Comparison of ENCODE assay signal across 8 mouse cellular contexts in genomic region chr16:94086701-94087569, GRCm38 (mm10). TPM values are rescaled to one million over a fixed set of nuclear protein-coding genes. Genes with fewer than 3 reads are reported as not detected.
DNase-seq lines count a peak whose midpoint lies in the region; ATAC-seq and TF ChIP-seq lines count a peak whose summit lies in the region.

No protein-coding gene starts in this region.

- H3K27me3 ChIP-seq in heart, embryonic 11.5 days (ENCODE audit: control insufficient read depth, insufficient read depth, low read length) = peaks cover 98% of the 10 kb centered on the region
- peaks cover 96% of the 10 kb centered on the region for H3K27me3 ChIP-seq in lung, postnatal 0 days (replicated peaks; ENCODE audit: insufficient read depth, low read length)
- peaks cover 98% of the 10 kb centered on the region for H3K27me3 ChIP-seq in embryonic facial prominence, embryonic 15.5 days
- H3K27me3 ChIP-seq in splenic B cell, adult 2 months (ENCODE audit: control insufficient read depth, insufficient read depth, low read length, poor library complexity, severe bottlenecking) = no peaks in the 10 kb centered on the region; the same call in 1 of the 2 replicates

- TF ChIP-seq CTCF in lung, postnatal 0 days (IDR thresholded peaks at IDR 0.05) = no peak

- no peak for DNase-seq in heart, adult 9 months (ENCODE audit: low spot score in 2 of 2)
- DNase-seq in lung, postnatal 0 days (ENCODE audit: low spot score) = no peak
- no peak for DNase-seq in lung, postnatal 14 days
- DNase-seq in splenic B cell, adult 2 months (ENCODE audit: low read depth, low spot score) = peak; percentile 31
- DNase-seq in spleen, adult 12 weeks (ENCODE audit: low spot score) = no peak
- DNase-seq in retina, postnatal 1 day = no peak

- H3K27ac ChIP-seq in heart, embryonic 11.5 days (ENCODE audit: low read depth, low read length) = no peak overlapping the region
- H3K27ac ChIP-seq in lung, postnatal 0 days (ENCODE audit: low read length) = no peak overlapping the region
- no peak overlapping the region for H3K27ac ChIP-seq in embryonic facial prominence, embryonic 15.5 days (replicated peaks)

- H3K4me1 ChIP-seq in heart, embryonic 11.5 days (ENCODE audit: control insufficient read depth, insufficient read depth, low read length) = peaks cover 18% of the 10 kb centered on the region
- peaks cover 12% of the 10 kb centered on the region; the same call in 1 of the 2 replicates for H3K4me1 ChIP-seq in lung, postnatal 0 days (ENCODE audit: insufficient read depth, low read depth, low read length)
- H3K4me1 ChIP-seq in embryonic facial prominence, embryonic 15.5 days = peaks cover 36% of the 10 kb centered on the region

- no peak overlapping the region for H3K9ac ChIP-seq in heart, embryonic 11.5 days (ENCODE audit: low read depth, low read length)
- no peak overlapping the region for H3K9ac ChIP-seq in lung, postnatal 0 days (replicated peaks; ENCODE audit: low read depth)
- H3K9ac ChIP-seq in embryonic facial prominence, embryonic 15.5 days = no peak overlapping the region

- H3K4me3 ChIP-seq in heart, embryonic 11.5 days (ENCODE audit: low read depth, low read length) = peak overlapping the region; percentile 2; the same call in 1 of the 2 replicates
- no peak overlapping the region for H3K4me3 ChIP-seq in lung, postnatal 0 days (ENCODE audit: low read depth, low read length)
- H3K4me3 ChIP-seq in embryonic facial prominence, embryonic 15.5 days (replicated peaks) = peak overlapping the region; percentile 2; the same call in 1 of the 2 replicates

- 1% methylated on average over 50 of the region's 50 CpGs for WGBS in heart, embryonic 11.5 days (ENCODE audit: insufficient replicate concordance)
- 6% methylated on average over 50 of the region's 50 CpGs for WGBS in lung, postnatal 0 days
- 5% methylated on average over 50 of the region's 50 CpGs for WGBS in embryonic facial prominence, embryonic 15.5 days

- no peak for TF ChIP-seq EP300 in lung, postnatal 0 days (IDR thresholded peaks at IDR 0.05)

- H3K4me2 ChIP-seq in heart, embryonic 11.5 days = peak overlapping the region; percentile 25
- H3K4me2 ChIP-seq in lung, postnatal 0 days (replicated peaks; ENCODE audit: low read depth, low read length) = 0 out of 2 replicates have a peak overlapping the region, but pooled peaks have one; percentile 5
- no peak overlapping the region; the same call in 1 of the 2 replicates for H3K4me2 ChIP-seq in embryonic facial prominence, embryonic 15.5 days (replicated peaks)

- no peaks in the 10 kb centered on the region for H3K36me3 ChIP-seq in heart, embryonic 11.5 days (ENCODE audit: control insufficient read depth, insufficient read depth, low read length)
- H3K36me3 ChIP-seq in lung, postnatal 0 days (ENCODE audit: insufficient read depth, low read length) = no peaks in the 10 kb centered on the region
- no peaks in the 10 kb centered on the region for H3K36me3 ChIP-seq in embryonic facial prominence, embryonic 15.5 days
- H3K36me3 ChIP-seq in splenic B cell, adult 2 months (ENCODE audit: control insufficient read depth, insufficient read depth, low read length, poor library complexity, severe bottlenecking) = no peaks in the 10 kb centered on the region

- ATAC-seq in heart, embryonic 11.5 days (replicated peaks; ENCODE audit: insufficient number of reproducible peaks, low FRiP score, low TSS enrichment) = no peak
- no peak for ATAC-seq in lung, postnatal 0 days
- ATAC-seq in embryonic facial prominence, embryonic 15.5 days (ENCODE audit: insufficient number of reproducible peaks, low FRiP score, low TSS enrichment, low read depth) = no peak

- no peaks in the 10 kb centered on the region for H3K9me3 ChIP-seq in heart, embryonic 11.5 days (replicated peaks; ENCODE audit: control insufficient read depth, low read length)
- no peaks in the 10 kb centered on the region for H3K9me3 ChIP-seq in lung, postnatal 0 days (ENCODE audit: low read length)
- no peaks in the 10 kb centered on the region for H3K9me3 ChIP-seq in embryonic facial prominence, embryonic 15.5 days (replicated peaks)

RNA-seq across cellular contexts. Expression of gene Sim2, which starts 2.2 kb away (rescaled TPM):
- 0.17 TPM in 1 of 2 replicates, not detected in the other for polyA plus RNA-seq in heart, embryonic 11.5 days (2014; fragmentation: Nextera tagmentation; extraction: Ambion mirVana)
- not detected in 2 replicates for polyA plus RNA-seq in lung, postnatal 0 days (2015; fragmentation: Nextera tagmentation; extraction: Ambion mirVana)
- polyA plus RNA-seq in embryonic facial prominence, embryonic 15.5 days (2015; fragmentation: Nextera tagmentation; extraction: Ambion mirVana) = 0.85 and 1.0 TPM in 2 replicates
